Mouse (Mus musculus): ENCODE data around the gene Rcl1. TPM values are rescaled to one million over a fixed set of nuclear protein-coding genes. Genes with fewer than 3 reads are reported as not detected.

Rcl1 gene
- total and polyA plus RNA-seq, 2 experiments from 2014 or later: 16.0 to 33.3 TPM

- DNase-seq (ENCODE audit: low spot score) (no peak), ATAC-seq (no peak)
- Histone ChIP-seq H3K4me3 (ENCODE audit: low read length) (no peak overlapping the region), H3K27ac (no peak overlapping the region), H3K9ac (replicated peaks; ENCODE audit: low read length) (no peak overlapping the region), H3K36me3 (ENCODE audit: insufficient read depth, low read length) (peaks cover 17% of the 10 kb centered on the region; the same call in 1 of the 2 replicates), H3K4me1 (ENCODE audit: insufficient read depth, low read length) (no peaks in the 10 kb centered on the region), H3K9me3 (ENCODE audit: low read length) (no peaks in the 10 kb centered on the region), H3K4me2 (ENCODE audit: low read depth, low read length) (no peak overlapping the region), H3K27me3 (ENCODE audit: insufficient read depth, low read length) (no peaks in the 10 kb centered on the region)
- 90% methylated on average over 11 of the region's 11 CpGs for WGBS
- no peak for TF ChIP-seq CTCF (IDR thresholded peaks at IDR 0.05; ENCODE audit: low read depth)
Observed at GRCm38 (mm10) chr19:29134293-29134692, 33.1 kb downstream of the Rcl1 start.

GRCm38 (mm10) chr19:29135172-29135736 lies 34.1 kb downstream of the Rcl1 start:
- no peaks in the 10 kb centered on the region for H3K27me3 ChIP-seq (ENCODE audit: insufficient read depth, low read length)
- H3K9ac ChIP-seq (replicated peaks; ENCODE audit: low read length): no peak overlapping the region
- H3K9me3 ChIP-seq (ENCODE audit: low read length): no peaks in the 10 kb centered on the region
- no peak overlapping the region for H3K4me2 ChIP-seq (ENCODE audit: low read depth, low read length)
- peaks cover 17% of the 10 kb centered on the region; the same call in 1 of the 2 replicates for H3K36me3 ChIP-seq (ENCODE audit: insufficient read depth, low read length)
- ATAC-seq (no peak), DNase-seq (ENCODE audit: low spot score) (no peak)
- no peak for TF ChIP-seq CTCF (IDR thresholded peaks at IDR 0.05; ENCODE audit: low read depth)
- H3K4me3 ChIP-seq (ENCODE audit: low read length): no peak overlapping the region
- H3K27ac ChIP-seq: no peak overlapping the region
- no peaks in the 10 kb centered on the region for H3K4me1 ChIP-seq (ENCODE audit: insufficient read depth, low read length)
- WGBS: 91% methylated on average over 11 of the region's 11 CpGs

- Histone ChIP-seq H3K4me1 (ENCODE audit: insufficient read depth, low read length) (no peaks in the 10 kb centered on the region), H3K4me3 (ENCODE audit: low read length) (no peak overlapping the region), H3K27me3 (ENCODE audit: insufficient read depth, low read length) (no peaks in the 10 kb centered on the region), H3K27ac (no peak overlapping the region), H3K36me3 (ENCODE audit: insufficient read depth, low read length) (peaks cover 12% of the 10 kb centered on the region; the same call in 1 of the 2 replicates), H3K9me3 (ENCODE audit: low read length) (no peaks in the 10 kb centered on the region), H3K4me2 (ENCODE audit: low read depth, low read length) (no peak overlapping the region), H3K9ac (replicated peaks; ENCODE audit: low read length) (no peak overlapping the region)
- no peak for DNase-seq (ENCODE audit: low spot score)
- ATAC-seq: no peak
- 90% methylated on average over 10 of the region's 10 CpGs for WGBS
- no peak for TF ChIP-seq CTCF (IDR thresholded peaks at IDR 0.05; ENCODE audit: low read depth)
Observed at GRCm38 (mm10) chr19:29138546-29139270, 37.5 kb downstream of the Rcl1 start.

GRCm38 (mm10) chr19:29139699-29140456 lies 38.7 kb downstream of the Rcl1 start:
- peak; percentile 55 for DNase-seq (ENCODE audit: low spot score)
- Histone ChIP-seq H3K4me3 (ENCODE audit: low read length) (no peak overlapping the region), H3K4me2 (ENCODE audit: low read depth, low read length) (no peak overlapping the region), H3K9ac (replicated peaks; ENCODE audit: low read length) (no peak overlapping the region), H3K4me1 (ENCODE audit: insufficient read depth, low read length) (no peaks in the 10 kb centered on the region), H3K36me3 (ENCODE audit: insufficient read depth, low read length) (peaks cover 15% of the 10 kb centered on the region; the same call in 1 of the 2 replicates), H3K9me3 (ENCODE audit: low read length) (no peaks in the 10 kb centered on the region), H3K27ac (0 out of 2 replicates have a peak overlapping the region, but pooled peaks have one; percentile 1), H3K27me3 (ENCODE audit: insufficient read depth, low read length) (no peaks in the 10 kb centered on the region)
- peak; percentile 58 for TF ChIP-seq CTCF (IDR thresholded peaks at IDR 0.05; ENCODE audit: low read depth)
- WGBS: 65% methylated on average over 10 of the region's 10 CpGs
- no peak for ATAC-seq

DNA sequence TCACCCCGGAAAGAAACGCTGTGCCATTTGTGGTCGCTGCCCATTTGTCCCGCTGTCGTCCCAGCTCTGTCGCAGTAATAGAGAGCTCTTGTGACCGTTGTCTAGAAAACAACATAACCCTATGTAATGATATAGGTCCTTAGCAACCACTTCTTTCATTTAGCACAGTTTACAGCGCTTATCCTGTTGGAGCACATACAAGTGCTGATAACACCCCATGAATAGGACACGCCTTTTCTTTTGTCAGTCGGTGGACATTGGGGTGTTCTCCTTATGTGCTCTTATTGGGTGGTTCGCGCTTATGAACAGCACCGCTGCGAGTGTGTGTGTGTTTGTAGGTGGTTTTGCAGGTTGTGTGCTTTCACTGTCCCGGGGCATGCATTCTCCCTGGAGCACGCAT lies 39.8 kb downstream of the Rcl1 start:
- no peak for TF ChIP-seq CTCF (IDR thresholded peaks at IDR 0.05; ENCODE audit: low read depth)
- ATAC-seq: no peak

DNA sequence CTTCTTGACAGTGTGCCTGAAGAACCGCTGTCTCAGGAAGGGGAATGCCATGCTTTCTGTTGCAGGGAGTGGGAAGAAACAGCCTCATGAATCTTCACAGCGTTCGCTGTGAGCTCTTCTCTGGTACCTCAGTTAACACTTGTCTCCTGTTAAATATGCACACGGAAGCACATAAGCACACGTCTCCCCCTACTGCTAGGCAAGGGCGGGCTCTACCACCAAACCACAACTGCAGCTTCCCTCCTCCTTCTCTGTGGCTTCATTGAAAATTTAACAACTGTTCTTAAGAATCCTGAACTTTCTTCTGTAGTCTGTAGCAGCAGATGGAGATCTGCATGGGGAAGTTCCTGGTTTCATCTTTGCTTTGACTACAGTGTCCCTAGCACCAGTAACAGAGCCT lies 41.1 kb downstream of the Rcl1 start:
- Histone ChIP-seq H3K4me3 (ENCODE audit: low read length) (no peak overlapping the region), H3K36me3 (ENCODE audit: insufficient read depth, low read length) (peaks cover 12% of the 10 kb centered on the region; the same call in 1 of the 2 replicates), H3K27ac (no peak overlapping the region), H3K4me2 (ENCODE audit: low read depth, low read length) (no peak overlapping the region), H3K9me3 (ENCODE audit: low read length) (no peaks in the 10 kb centered on the region), H3K4me1 (ENCODE audit: insufficient read depth, low read length) (no peaks in the 10 kb centered on the region), H3K27me3 (ENCODE audit: insufficient read depth, low read length) (no peaks in the 10 kb centered on the region), H3K9ac (replicated peaks; ENCODE audit: low read length) (no peak overlapping the region)
- no peak for TF ChIP-seq CTCF (IDR thresholded peaks at IDR 0.05; ENCODE audit: low read depth)
- DNase-seq (ENCODE audit: low spot score): no peak
- WGBS: 79% methylated on average over 6 of the region's 6 CpGs
- ATAC-seq: no peak

More for the DNA sequence above, 39.8 kb downstream of the Rcl1 start:
- no peak overlapping the region for H3K4me3 ChIP-seq (ENCODE audit: low read length)
- DNase-seq (ENCODE audit: low spot score): no peak
- no peak overlapping the region for H3K9ac ChIP-seq (replicated peaks; ENCODE audit: low read length)
- H3K9me3 ChIP-seq (ENCODE audit: low read length): no peaks in the 10 kb centered on the region
- no peak overlapping the region for H3K27ac ChIP-seq
- no peak overlapping the region for H3K4me2 ChIP-seq (ENCODE audit: low read depth, low read length)
- 94% methylated on average over 16 of the region's 16 CpGs for WGBS
- no peaks in the 10 kb centered on the region for H3K4me1 ChIP-seq (ENCODE audit: insufficient read depth, low read length)
- H3K36me3 ChIP-seq (ENCODE audit: insufficient read depth, low read length): peaks cover 12% of the 10 kb centered on the region; the same call in 1 of the 2 replicates
- no peaks in the 10 kb centered on the region for H3K27me3 ChIP-seq (ENCODE audit: insufficient read depth, low read length)

All from hindbrain, postnatal 0 days (tissue).